Mouse (Mus musculus) ovary, postnatal 10 days (tissue): ENCODE data around the gene Ireb2.
"Not testable (repeated sequence)": the region's sequence is repeated elsewhere in the genome, so short reads cannot be mapped to it uniquely, and the experiment has no call there.

Experiments
- DNase-seq: peaks from one replicate; pipeline ENCODE4 v3.0.0; 2022; ENCODE audit warnings: low spot score

Ireb2 gene

GRCm38 (mm10) chr9:54909446-54909845 lies 45.9 kb downstream of the Ireb2 start:
- DNase-seq, result no peak

- no peak for DNase-seq
Observed at GRCm38 (mm10) chr9:54915576-54915975, 52.0 kb downstream of the Ireb2 start.

DNA sequence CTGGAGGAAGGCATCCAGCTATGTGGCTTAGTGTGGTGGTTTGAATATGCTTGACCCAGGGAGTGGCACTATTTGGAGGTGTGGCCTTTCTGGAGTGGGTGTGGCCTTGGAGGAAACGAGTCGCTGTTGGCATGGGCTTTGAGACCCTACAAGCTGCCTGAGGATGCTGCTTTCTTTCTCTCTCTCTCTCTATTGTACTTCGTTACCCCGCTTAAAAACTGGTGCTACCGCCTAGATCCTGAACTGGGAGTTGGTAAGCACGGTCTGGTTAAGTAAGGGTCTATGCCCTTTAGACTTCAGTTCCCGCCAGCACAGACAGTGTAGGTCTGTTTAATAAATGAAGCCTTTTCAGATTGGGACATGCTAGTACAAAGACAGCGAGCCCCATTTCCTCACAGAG lies 52.8 kb downstream of the Ireb2 start:
- no peak for DNase-seq

DNA sequence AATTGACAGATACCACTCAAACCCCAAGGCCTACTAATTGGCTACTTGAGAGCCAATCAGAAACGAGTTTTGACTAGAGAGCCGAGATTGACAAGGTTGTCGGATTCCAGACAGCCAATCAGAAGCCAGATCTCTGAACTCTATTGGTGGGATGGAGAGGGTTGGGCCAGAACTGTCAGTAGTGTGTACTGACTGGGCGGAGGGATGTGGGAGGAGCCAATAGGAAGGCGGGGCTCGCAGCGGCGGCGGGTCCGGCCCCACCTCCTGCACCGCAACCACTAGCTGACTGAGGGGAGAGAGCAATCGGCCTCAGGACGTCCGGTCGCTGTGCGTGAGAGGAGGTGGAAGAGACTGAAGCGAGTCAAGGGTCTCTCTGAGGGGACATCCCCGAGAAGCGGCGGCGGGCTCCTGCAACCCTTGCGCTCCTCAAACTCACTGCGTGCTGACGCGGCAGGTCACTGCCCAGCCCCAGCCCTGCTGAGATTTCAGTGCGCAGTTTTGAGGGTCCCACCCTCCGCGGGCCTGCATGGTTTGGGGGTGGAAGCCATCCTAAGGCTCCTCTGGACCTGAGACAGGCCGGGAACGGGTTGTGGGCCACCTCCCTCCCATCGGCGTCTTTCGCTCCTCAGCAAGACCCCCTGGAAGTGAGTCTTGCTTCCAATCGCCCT lies 53.6 kb downstream of the Ireb2 start, which contains the start of gene Hykk:
Gene Hykk, plus strand, starts transcription at position 274 of the 668 bp plus-strand sequence.
- peak; percentile 44 for DNase-seq

GRCm38 (mm10) chr9:54918191-54918590 lies 54.6 kb downstream of the Ireb2 start:
- DNase-seq, result no peak

GRCm38 (mm10) chr9:54918781-54919180 lies 55.2 kb downstream of the Ireb2 start:
- no peak for DNase-seq

DNA sequence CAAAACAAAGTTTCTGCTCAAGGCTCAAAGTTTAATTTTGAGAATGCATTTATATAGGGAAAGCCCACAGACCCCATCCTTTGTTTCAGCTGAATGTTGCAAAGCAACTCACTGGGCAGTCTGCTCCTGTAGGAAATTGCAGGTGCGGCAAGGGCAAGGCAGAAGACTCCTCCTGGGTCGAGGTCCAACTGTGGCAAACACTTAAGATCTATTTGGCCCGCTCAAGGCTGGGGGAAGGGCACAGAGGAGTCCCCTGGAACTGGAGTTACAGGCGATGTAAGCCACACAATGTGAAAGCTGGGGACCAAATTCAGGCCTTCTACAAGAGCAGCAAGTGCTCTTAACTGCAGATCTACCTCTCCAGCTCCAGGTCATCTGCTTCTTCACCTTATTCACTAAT lies 56.4 kb downstream of the Ireb2 start:
- DNase-seq, result no peak

DNA sequence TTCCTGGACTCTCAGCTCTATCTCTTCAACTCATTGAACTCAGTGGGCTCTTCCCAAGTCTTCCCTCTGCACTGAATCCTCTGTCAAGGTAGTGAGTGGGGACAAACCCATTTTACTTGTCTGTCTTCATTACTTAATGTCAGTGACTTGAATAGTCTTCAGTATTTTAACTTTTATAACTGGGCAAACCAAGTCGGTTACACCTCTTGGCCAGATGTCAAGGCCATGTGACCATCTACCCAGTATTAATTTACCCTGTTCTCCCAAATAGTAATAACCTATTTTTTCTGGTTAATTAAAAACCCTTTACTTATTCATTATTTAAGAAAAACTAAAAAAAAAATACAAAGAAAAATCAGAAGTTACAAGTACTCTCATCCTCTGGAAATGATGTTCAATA lies 67.2 kb downstream of the Ireb2 start:
- no peak for DNase-seq

DNA sequence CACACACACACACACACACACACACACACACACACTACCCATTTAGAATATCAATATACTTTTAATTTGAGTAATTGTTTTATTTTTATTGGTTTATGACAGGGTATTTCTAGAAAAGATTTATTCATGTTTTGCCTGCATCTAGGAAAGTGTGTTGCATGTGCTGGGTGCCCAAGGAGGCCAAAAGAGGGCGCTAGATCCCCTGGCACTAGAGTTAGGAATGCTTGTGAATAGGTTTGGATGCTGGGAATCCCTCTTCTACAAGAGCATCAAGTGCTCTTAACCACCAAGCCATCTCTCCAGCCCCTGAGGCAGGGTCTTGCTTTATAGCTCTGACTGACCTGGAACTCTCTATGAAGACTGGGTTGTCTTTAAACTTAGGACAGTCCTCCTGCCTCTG lies 68.2 kb downstream of the Ireb2 start:
- no peak for DNase-seq

GRCm38 (mm10) chr9:54932379-54932778 lies 68.8 kb downstream of the Ireb2 start:
- DNase-seq, result no peak

- DNase-seq, result no peak
Observed at GRCm38 (mm10) chr9:54942071-54942470, 78.5 kb downstream of the Ireb2 start.

DNA sequence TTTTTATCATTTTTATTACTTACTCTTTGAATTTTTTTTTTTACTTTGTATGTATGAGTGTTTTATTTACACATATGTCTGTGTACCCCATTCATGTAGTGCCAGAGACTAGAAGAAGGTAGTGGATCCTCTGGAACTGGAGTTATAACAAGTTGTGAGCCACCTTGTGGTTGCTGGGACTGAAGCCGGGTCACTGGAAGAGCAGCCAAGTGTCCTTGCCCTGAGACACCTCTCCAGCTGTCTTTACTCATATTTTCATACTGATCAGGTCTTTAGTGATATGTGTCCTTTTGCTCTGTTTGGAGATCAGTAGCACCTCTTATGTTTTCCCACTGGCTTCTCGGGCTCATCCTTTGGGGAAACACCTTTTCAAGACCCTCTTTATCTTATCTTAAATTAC lies 80.9 kb downstream of the Ireb2 start:
- no peak for DNase-seq

GRCm38 (mm10) chr9:54946256-54946655 lies 82.7 kb downstream of the Ireb2 start:
- DNase-seq, result no peak

DNA sequence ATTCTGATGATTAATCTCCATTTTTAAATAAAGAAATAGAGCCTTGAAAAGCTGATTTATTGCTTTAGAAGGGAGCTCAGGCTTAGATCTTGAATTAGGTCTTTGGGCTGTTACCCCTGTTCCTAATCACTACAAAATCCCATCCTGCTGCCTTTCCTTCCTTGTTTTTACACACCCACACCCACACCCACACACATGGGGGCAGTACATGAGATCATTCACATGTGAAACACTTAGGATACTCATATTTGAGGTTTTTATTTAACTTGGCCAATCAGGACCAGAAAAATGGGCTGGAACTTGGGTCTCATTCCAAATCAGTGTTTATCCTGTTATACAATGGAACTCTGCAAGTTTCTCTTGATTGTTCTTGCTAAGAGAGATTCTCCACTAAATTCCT lies 85.9 kb downstream of the Ireb2 start:
- no peak for DNase-seq

- not testable (repeated sequence) for DNase-seq
Observed at GRCm38 (mm10) chr9:54950162-54950561, 86.6 kb downstream of the Ireb2 start.

DNA sequence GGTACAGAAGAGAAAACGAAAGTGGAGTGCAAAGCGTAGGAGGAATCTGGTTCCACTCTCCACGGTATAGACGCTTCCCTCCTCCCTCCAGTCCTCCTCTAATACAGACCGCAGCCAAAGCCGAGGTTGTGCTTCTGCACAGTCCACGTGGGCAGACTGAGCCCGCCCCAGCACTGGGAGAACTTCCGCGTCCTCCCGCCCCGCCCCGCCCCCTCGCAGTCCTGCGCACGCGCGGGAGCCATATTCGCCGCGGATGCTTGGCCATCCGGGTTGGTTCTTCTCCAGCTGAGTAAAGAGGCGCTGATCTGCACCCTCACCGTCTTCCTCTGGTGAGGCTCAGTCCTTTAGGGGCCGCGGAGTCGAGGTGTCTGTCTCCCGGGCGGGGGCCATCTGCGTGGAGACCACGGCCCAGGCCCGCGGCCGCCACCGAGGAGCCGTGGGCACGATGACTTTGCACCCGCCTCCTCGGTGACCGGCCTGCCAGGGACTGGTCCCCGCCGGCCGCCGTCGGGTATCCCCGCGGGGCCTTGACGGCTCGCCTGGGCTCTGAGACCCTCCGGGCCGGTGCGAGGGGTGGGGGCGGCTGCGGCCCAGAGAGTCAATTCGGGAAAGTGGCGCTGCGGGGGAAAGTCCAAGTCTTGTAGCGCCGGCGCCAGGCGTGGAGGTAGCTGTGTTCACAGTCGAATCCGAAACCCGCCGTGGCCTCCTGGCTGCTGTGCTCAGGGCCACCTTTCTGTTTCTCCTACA lies 87.2 kb downstream of the Ireb2 start, which contains the start of the genes Psma4 and AY074887:
Gene Psma4, plus strand, starts transcription at position 216 of the 747 bp plus-strand sequence.
Gene AY074887, minus strand, starts transcription at position 424 of the 747 bp plus-strand sequence.
- DNase-seq, result peak; percentile 90

- DNase-seq, result no peak
Observed at GRCm38 (mm10) chr9:54961059-54961458, 97.5 kb downstream of the Ireb2 start.
